Mouse (Mus musculus) thymus, adult 2 months (tissue): ENCODE results near the gene Spdye4a. TPM values are rescaled to one million over a fixed set of nuclear protein-coding genes. Genes with fewer than 3 reads are reported as not detected.

Experiments
- DNase-seq: peaks from one replicate; pipeline ENCODE4 v3.0.0; 2021
- H3K27ac ChIP-seq: fragments of 200-500 bp; 2 replicates; pipeline ENCODE4 v1.5.1; 2012; ENCODE audit warnings: low read length, control low read depth; ENCODE audit not compliant: control insufficient read depth, insufficient read depth
- H3K27me3 ChIP-seq: fragments of 200-500 bp; 2 replicates; pipeline ENCODE4 v1.6.1; 2012; ENCODE audit warnings: mild to moderate bottlenecking, low read length, moderate library complexity, mixed read lengths; ENCODE audit not compliant: control insufficient read depth, insufficient read depth
- H3K36me3 ChIP-seq: fragments of 200-500 bp; 2 replicates; pipeline ENCODE4 v1.6.1; 2012; ENCODE audit warnings: mild to moderate bottlenecking, low read length, moderate library complexity; ENCODE audit not compliant: control insufficient read depth, insufficient read depth
- H3K4me1 ChIP-seq: fragments of 200-500 bp; replicated peaks from 2 replicates; pipeline ENCODE4 v1.6.1; 2012; ENCODE audit warnings: low read length; ENCODE audit not compliant: control insufficient read depth, insufficient read depth
- H3K4me3 ChIP-seq: fragments of 200-500 bp; 2 replicates; pipeline ENCODE4 v1.5.1; 2012; ENCODE audit warnings: mild to moderate bottlenecking, low read length, control low read depth, moderate library complexity; ENCODE audit not compliant: control insufficient read depth, insufficient read depth
- CTCF ChIP-seq: fragments of 200-500 bp; IDR thresholded peaks from 2 replicates; pipeline ENCODE4 v1.5.1; 2012; ENCODE audit warnings: mild to moderate bottlenecking, control low read depth, low read length, moderate library complexity, borderline replicate concordance; ENCODE audit not compliant: control insufficient read depth, poor library complexity, insufficient read depth; ENCODE audit errors: extremely low read depth
- POLR2A ChIP-seq: fragments of 200-500 bp; IDR thresholded peaks from 2 replicates; pipeline ENCODE4 v1.6.1; 2012; ENCODE audit warnings: mild to moderate bottlenecking, low read length, control low read depth, moderate library complexity; ENCODE audit not compliant: control insufficient read depth, poor library complexity, insufficient read depth; ENCODE audit errors: extremely low read depth
- WGBS: fragments of 180-500 bp; shearing (Covaris S2); methylation state at CpG from one replicate; pipeline ENCODE4 v1.1.7; 2018; 5-methylcytosine and 5-hydroxymethylcytosine counted together
- polyA plus RNA-seq: library from polyadenylated mRNA; depleted of rRNA; stranded (reverse); fragments of >200 nt; gene quantifications from 2 replicates; pipeline ENCODE4 v1.2.3, GENCODE M21; 2012

Spdye4a gene
- polyA plus RNA-seq, 1 experiment: not detected

GRCm38 (mm10) chr5:143255131-143255519, 28.4 kb upstream of the Spdye4a start:
- H3K4me1 ChIP-seq: no peaks in the 10 kb centered on the region; the same call in 1 of the 2 replicates
- no peak overlapping the region for H3K4me3 ChIP-seq
- H3K36me3 ChIP-seq: no peaks in the 10 kb centered on the region
- no peak overlapping the region for H3K27ac ChIP-seq
- 42% methylated on average over 24 of the region's 24 CpGs for WGBS
- DNase-seq: no peak
- H3K27me3 ChIP-seq: peaks cover 14% of the 10 kb centered on the region; the same call in 1 of the 2 replicates
- TF ChIP-seq POLR2A: no peak

GRCm38 (mm10) chr5:143254487-143255130, 27.9 kb upstream of the Spdye4a start:
- Histone ChIP-seq H3K4me1 (no peaks in the 10 kb centered on the region; the same call in 1 of the 2 replicates), H3K36me3 (no peaks in the 10 kb centered on the region), H3K27ac (no peak overlapping the region), H3K27me3 (peaks cover 14% of the 10 kb centered on the region; the same call in 1 of the 2 replicates), H3K4me3 (no peak overlapping the region)
- no peak for TF ChIP-seq POLR2A
- no peak for TF ChIP-seq CTCF
- 36% methylated on average over 66 of the region's 66 CpGs for WGBS
- DNase-seq: no peak

GRCm38 (mm10) chr5:143253881-143254486, 27.3 kb upstream of the Spdye4a start:
- no peak for DNase-seq
- TF ChIP-seq CTCF: no peak
- no peak for TF ChIP-seq POLR2A
- Histone ChIP-seq H3K27ac (no peak overlapping the region), H3K4me3 (no peak overlapping the region), H3K27me3 (peaks cover 14% of the 10 kb centered on the region; the same call in 1 of the 2 replicates), H3K4me1 (no peaks in the 10 kb centered on the region; the same call in 1 of the 2 replicates), H3K36me3 (no peaks in the 10 kb centered on the region)
- WGBS: 10% methylated on average over 81 of the region's 81 CpGs

GRCm38 (mm10) chr5:143253186-143253880, 26.6 kb upstream of the Spdye4a start:
- no peak overlapping the region for H3K4me3 ChIP-seq
- WGBS: 7% methylated on average over 103 of the region's 103 CpGs
- no peaks in the 10 kb centered on the region; the same call in 1 of the 2 replicates for H3K4me1 ChIP-seq
- no peaks in the 10 kb centered on the region for H3K36me3 ChIP-seq
- DNase-seq: no peak
- TF ChIP-seq POLR2A (no peak), CTCF (no peak)
- H3K27me3 ChIP-seq: peaks cover 14% of the 10 kb centered on the region; the same call in 1 of the 2 replicates
- no peak overlapping the region for H3K27ac ChIP-seq

GRCm38 (mm10) chr5:143252791-143253185, 26.1 kb upstream of the Spdye4a start:
- peaks cover 14% of the 10 kb centered on the region; the same call in 1 of the 2 replicates for H3K27me3 ChIP-seq
- H3K27ac ChIP-seq: no peak overlapping the region
- no peaks in the 10 kb centered on the region for H3K36me3 ChIP-seq
- no peak for DNase-seq
- no peak overlapping the region for H3K4me3 ChIP-seq
- TF ChIP-seq CTCF: no peak
- TF ChIP-seq POLR2A: no peak
- H3K4me1 ChIP-seq: no peaks in the 10 kb centered on the region; the same call in 1 of the 2 replicates
- 38% methylated on average over 18 of the region's 18 CpGs for WGBS

- no peaks in the 10 kb centered on the region; the same call in 1 of the 2 replicates for H3K4me1 ChIP-seq
- H3K4me3 ChIP-seq: no peak overlapping the region
- TF ChIP-seq POLR2A (no peak), CTCF (no peak)
- 65% methylated on average over 6 of the region's 6 CpGs for WGBS
- H3K27ac ChIP-seq: no peak overlapping the region
- no peak for DNase-seq
- peaks cover 14% of the 10 kb centered on the region; the same call in 1 of the 2 replicates for H3K27me3 ChIP-seq
- H3K36me3 ChIP-seq: no peaks in the 10 kb centered on the region
Measured at GRCm38 (mm10) chr5:143252039-143252438, 25.3 kb upstream of the Spdye4a start.
